Mouse (Mus musculus) cerebellum, adult 9-10 months (tissue): ENCODE results near the gene Arhgef15.
"Not testable (repeated sequence)": the region's sequence is repeated elsewhere in the genome, so short reads cannot be mapped to it uniquely, and the experiment has no call there.

Source experiments
- DNase-seq: peaks from one replicate; pipeline ENCODE4 v3.0.0; 2022

Gene Arhgef15

DNA sequence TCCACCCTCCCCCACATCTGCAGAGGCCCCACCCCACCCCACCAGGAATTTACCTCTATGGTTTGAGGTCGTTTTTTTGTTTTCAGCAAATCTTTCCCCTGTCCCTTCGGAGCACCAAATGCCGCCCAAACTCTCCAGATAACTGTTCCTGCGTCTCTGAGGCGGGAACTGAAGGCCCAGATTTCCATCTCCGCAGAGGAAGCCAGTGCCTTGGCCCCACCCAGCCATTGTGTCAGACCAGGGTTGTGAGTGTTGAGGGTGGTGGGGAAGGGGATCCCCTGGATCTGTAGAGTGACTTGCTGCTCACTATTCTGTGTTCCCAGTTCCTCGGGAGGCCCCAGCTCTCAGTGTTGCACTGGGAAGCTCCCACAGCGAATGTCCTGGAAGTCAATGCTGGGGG is at the start of gene Arhgef15:
Gene Arhgef15 (minus strand): TSS at position 173 of the 400 bp plus-strand sequence.
- DNase-seq, result no peak

DNA sequence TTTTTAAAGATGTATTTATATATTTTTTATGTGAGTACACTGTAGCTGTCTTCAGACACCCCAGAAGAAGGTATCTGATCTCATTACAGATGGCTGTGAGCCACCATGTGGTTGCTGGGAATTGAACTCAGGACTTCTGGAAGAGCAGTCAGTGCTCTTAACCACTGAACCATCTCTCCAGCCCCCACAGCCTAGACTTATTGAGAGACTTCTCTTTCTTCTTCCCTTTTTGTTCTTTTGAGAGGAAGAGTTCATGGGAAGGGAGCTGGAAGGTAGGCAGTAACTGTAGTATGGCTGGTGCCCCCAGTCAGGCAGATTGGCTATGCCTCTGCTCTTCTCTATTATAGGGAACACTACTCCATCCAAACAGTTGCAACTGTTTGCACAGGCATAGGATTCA is 49.3 kb upstream of the Arhgef15 start:
- not testable (repeated sequence) for DNase-seq

DNA sequence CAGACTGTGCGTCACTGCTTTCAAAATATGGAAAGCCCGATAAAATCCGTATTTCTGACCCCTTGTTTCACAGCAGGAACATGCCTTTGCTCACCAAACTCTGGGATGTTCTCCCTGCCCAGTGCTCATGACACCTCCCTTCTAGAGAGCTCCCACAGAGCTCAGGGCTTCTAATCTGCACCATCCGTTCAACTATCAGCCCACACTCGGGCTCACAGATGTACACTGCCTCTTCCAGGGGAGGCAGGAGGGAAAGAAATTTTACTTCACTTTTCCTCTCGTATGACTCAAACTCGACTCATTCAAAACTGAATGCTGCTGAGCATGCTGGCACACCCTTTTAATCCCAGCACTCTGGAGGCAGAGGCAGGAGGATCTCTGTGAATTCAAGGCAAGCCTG is 47.9 kb upstream of the Arhgef15 start:
- DNase-seq, result no peak

DNA sequence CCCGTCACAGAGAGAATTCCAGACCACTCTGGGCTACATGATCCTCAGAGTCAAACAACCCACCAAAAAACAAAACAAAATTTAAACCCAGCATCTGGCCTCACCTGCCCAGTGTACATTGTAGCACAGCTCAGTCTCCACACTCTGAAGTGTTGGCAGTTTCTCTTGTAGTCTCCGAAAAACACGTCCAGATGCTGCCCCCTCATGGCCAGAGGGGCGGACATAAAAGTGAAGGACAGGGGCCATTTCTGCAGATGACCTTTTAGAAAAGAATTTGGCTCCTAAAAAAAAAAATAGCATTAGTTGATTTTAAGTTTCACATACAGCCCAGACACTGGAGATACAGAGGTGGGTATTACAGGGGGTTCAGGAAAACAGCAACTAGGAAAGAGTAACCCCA is 46.3 kb upstream of the Arhgef15 start:
- no peak for DNase-seq

DNA sequence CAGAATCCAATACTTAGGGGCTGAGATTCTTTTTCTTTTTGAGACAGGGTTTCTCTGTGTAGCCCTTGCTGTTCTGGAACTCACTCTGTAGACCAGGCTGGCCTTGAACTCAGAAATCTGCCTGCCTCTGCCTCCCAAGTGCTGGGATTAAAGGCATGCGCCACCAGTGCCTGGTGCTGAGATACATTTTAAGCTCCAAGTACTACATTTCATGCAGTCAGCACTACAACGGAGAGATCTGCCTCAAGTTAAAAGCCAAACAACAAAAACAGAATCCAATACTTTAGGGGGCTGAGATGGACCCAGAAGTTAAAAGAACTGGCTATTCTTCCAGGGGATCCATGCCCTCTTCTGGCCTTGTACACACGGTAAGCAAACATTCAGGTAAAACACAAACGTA is 45.5 kb upstream of the Arhgef15 start:
- DNase-seq, result not testable (repeated sequence)

DNA sequence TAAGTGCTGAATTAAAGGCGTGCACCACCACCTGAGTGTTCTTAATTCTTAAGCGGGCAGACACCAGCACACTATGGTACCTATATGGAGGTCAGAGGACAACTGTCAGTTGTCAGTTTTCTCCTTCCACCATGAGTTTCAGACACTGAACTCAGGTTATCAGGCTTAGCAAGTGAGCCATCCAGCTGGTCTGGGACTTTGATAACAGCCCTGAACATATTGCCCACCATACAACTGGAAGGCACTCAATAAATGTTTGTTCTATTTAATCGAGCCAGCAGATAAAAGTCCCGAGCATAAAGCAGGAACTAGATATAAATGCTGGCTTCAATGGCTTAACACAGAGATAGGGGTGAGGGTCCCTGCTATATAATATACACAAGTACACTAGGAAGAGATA is 39.8 kb upstream of the Arhgef15 start:
- no peak for DNase-seq

DNA sequence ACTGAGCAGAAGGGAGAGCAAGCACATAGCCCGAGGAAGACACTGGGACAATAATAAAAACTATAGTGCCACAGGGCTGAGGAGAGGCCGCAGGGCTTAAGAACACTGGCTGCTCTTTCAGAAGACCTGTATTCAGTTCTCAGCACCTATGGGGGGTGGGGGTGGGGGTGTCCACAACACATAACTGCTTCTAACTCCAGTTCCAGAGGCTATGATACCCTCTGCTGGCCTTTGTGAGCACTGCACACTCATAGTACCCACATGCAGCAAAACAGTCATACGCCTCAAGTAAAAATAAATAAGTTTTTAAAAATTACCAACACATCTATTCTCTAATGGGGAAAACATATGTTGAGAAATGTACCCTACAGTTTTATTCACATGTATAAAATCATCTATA is 37.1 kb upstream of the Arhgef15 start:
- no peak for DNase-seq

DNA sequence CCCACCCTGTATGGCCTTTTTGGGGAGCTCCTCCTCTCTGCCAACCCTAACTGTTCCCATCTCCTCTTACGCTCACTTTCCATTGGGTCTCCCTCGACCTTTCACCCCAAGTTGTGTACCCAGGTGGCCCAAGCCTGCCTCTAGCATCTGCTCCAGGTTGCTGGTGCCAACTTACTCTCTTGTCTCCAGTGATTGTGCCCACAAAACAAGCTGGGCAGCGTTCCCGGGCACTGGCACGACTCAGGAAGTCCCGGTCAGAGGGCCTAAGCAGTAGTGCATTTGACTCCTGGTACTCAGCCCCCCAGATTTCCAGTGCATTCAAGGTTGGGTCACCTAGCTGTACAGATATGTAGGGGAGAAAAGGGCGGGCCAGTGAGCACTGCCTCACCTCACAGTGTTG is 35.8 kb upstream of the Arhgef15 start:
- peak; percentile 77 for DNase-seq

DNA sequence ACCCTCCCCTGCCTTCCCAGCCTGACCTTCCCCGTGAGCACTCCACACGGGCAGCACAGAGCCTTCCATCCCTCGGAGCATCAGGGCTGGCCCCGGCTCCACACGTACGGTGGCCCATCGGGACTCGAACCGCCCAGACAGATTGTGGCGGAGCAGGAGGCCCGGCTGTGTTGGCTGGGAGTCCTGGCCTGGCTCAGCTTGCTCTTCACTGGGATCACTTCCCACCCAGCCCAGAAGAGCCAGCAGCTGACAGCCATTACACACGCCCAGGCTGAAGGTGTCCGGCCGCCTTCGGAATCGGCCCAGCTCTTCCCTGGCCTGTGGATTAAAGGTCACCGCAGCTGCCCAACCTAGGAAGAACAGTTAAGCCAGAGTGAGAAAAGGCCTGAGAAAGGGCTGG is 31.1 kb upstream of the Arhgef15 start:
- peak; percentile 78 for DNase-seq

DNA sequence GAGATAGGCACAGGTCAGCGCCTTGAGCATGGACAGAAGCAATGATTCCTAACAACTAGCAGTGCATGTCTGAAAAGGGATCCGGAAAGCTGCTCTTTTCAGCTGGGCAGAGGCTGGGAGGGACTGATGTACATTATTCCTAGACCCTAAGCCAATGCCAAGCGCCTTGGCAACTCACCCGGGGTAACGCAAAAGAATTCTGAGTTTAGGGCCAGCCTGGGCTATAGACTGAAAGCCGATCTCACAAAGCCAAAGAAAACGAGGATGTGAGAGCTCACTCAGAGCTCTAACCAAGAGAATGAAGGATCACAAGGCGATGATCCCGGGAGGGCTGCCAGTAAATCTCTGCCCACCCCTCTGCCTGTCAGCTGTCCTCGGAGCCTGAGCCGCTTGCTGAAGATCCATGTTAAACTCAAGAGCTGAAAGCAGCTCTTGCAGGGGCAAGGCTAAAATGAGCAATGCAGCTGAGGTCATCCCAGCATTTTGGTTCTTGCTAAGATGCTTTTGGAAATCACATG is 30.1 kb upstream of the Arhgef15 start:
- no peak for DNase-seq

DNA sequence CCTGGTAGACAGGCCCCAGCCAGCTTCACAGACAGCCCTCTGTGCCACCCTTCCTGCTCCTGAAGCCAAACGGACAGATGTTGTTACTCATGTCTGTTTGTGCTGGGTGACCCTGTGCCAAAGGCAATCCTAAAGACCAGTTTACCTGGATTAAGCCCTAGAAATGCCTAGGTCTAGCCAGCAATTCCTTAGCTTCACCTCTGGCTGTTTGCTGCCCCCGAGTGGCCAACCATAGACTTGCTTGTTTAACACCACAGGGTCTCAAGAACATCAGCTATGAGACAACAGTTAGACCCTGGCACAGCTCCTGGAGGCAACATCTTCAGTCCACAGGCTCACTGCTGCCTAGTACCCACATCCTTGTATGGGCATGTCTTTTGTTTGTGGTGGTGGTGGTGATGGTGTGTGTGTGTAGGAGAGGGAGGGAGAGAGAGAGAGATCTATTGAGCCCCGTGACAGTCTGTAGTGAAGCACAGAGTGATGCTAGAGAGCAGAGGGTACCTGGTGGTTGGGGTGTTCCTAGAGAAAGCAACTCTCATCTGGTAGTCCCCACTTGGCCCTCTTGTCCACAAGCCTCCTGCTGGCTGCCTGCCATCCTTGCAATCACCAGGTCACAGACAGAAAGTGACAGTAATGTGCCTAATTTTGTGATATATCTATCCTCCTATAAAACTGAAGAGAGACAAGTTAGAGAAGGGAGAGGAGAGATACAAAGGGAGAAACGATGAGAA is 25.5 kb upstream of the Arhgef15 start:
- peak; percentile 76 for DNase-seq

DNA sequence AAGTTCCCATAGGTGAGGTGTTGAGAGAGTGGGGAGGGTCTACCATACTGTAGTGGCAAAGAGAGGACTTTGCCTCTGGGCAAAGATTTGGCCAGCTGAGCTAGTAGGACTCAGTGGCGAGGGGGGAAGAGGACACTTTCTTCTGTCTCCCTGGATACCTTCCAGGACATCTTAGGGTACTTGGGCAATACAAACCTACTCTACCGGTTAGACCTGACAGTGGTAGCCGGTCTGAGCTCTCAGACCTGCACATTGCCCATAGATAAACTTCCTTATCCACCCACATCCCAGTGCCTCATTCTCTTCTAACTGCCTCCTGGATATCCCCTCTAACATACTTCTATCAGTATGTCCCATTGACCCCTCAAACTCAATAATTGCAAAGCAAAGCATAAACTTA is 23.6 kb upstream of the Arhgef15 start:
- DNase-seq, result no peak

DNA sequence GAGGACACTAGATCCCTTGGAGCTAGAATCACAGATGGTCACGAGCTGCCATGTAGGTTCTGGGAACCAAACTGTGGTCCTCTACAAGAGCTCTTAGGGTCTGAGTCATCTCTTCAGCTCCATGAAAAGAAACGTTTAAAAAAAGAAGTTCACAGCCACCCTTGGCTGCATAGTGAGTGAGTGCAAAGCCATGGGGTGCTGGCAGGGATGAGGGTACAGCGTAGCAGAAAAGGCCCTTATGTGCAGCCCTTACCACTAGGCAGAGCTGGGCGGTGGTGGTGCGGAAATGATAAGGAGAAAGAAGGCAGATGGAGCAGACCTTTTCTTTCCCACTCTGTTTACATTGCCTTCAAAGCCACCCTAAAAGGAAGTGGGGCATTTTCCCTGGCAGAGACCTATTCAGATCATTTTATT is 22.0 kb upstream of the Arhgef15 start:
- DNase-seq, result no peak

DNA sequence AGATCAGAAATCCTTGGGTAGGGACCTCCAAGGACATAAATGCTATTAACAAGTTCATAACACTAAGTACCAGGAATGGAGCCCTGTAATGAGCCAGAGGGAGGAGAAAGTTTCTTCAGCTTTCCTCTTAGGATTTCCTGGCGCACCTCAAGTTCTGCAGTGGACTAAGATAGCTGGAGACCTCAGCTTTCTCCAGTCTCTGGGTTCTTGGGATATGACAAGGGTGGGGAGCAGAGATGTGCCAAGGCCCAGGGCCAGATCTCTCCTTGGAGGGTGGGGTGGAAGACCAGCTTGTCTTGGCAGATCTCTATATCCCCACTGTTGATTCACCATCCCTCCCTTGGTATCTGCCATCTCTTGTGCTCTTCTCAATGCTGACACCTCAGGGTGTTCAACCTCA is 18.3 kb upstream of the Arhgef15 start:
- no peak for DNase-seq

DNA sequence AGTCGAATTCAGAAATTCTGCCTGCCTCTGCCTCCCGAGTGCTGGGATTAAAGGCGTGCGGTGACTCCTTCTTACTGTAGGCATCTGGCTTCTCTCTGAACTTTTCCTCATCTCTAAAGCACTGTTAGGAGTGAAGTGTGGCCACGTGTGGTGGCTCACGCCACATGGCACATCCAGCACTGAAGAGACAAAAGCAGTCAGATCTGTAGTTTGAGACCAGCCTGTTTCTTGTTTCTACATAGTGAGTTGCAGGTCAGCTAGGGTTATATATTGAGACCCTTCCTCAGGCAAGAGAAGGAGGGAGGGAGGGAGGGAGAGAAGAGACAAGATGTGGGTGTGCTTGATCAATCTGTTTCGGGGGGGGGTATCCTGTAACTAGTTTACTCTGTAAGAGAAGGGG is 17.8 kb upstream of the Arhgef15 start, which contains the start of gene Rangrf:
Gene Rangrf (minus strand): TSS at position 101 of the 400 bp plus-strand sequence.
- no peak for DNase-seq

DNA sequence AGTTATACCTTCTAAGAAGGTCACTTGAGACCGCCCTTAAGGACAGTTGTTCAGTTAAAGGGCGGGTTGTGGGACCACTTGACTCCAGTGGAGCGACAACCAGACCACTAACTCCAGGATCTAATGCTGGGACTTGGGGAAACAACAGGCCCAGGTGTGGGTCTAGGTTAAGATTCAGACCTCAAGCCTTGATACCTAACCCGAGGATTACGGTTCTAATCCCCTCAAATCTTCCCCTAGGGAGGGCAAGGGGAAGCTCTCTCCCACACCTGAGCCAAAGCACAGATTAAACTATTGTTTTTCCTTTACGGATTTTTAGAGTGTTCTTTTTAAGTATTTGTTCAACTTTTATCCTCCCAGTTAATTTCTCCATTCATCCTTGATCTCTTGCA is 16.8 kb upstream of the Arhgef15 start:
- no peak for DNase-seq

DNA sequence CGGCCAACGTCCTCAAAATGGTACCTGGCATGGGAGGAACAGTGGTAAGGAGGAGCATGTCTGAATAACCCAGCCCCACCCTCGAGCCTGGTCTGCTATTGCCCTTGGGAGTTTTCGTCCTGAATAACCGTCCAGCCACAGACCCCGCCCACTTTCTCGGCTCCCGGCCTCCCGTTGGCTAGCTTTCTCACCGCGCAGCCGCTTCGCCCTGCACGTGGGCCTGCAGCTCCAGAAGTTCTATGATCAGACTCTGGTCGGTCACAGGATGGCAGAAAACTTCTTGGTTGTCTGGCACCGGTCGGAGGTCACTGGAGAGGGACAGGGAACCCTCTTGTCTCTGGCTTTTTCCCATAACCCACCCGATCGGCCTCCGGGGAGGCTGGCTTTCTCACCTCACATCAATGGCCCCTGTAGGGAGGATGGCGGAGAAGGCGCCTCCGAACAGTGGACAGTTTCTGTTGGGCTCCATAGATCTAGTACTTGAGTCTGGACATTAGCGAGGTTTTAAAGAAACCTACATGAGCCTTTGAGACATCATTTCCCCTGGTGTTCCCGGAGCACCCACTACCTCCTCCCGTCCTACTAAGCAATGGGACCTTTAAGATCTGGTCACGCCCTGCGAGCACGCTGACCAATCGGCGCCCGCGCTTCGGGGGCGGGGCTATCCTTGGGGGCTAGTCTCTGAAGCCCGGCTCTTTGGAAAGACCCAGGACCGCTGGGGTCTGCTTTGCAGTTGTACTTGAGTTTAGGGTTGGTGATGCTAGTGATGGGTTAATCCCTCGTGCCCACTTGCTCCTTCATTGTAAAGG is 16.2 kb upstream of the Arhgef15 start:
- DNase-seq, result peak; percentile 88

DNA sequence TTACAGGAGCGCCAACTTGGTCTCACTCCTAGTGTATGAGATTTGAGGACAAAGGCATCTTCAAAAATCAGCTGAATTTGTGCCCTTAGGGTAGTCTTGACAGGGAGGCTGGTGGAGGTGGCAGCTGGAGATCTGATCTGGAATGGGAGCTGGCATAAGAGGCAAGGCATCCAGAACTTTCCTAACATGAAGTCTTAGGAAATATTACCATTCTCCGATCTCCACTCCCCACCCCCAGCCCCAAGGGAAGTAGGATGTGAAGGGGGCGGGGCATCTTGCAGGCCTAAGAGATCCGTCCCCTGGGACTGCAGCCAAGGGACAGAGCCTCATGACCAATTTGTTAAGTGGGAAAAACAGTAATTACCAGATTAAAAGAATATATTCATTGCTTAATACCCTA is 13.0 kb upstream of the Arhgef15 start:
- no peak for DNase-seq

DNA sequence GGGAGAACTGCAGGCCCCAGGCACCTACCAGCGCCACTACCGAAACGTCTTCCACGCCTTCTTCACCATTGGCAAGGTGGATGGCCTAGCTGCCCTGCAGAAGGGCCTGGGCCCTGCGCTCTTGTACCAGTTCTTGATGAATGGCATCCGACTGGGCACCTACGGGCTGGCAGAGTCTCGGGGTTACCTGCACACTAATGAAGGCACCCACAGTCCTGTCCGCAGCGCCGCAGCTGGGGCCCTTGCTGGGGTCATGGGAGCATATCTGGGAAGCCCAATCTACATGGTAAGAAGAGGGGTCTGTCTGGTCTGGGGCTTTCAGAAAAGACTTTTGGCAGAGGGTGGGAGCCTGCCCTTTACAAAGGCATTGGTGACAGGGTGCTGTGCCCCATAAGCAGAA is 11.5 kb upstream of the Arhgef15 start:
- no peak for DNase-seq

DNA sequence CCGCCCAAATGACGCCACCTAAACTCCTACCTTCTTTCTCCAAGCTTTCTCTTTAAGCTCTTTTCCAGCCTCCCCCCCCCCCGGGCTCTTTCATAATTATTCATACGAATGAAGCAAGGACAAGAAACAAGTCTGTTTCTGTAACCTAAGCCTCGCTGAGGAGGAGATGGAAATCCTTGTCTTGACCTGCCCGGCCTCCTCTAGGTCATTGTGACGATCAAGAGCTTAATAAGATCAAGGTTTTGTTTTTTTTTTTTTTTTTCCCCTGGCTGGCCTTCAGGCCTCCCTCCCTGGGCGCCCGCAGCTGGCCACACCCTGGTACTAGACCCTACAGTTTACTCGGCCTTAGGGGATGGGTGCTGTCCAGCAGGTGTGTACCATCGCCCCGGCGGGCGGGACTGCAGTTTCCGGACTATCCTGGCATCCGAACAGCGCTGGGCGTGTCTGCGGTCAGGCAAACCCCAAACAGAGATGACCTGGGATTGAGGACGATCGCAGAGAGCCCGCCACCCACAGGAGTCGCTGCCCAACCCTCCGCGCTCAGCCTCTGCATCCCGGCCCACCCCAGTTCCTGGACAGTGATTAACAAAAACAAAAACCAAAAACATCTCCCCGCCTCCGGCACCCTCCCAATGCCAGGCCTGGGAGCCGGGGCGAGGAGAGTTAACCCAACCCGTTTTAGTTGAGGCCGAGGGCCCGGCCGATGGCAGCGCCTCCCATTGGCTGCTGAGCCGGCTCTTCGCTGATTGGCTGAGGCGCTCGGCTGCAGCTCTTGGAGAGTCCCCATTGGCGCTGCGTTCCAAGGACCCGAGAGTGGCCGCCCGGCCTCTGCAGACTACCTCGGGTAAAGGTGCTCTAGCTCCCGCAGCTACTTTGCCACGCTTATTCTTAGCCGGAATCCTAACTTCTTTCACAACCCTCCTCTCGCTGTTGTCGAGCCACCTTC is 10.3 kb upstream of the Arhgef15 start, which contains the start of gene Slc25a35:
Gene Slc25a35 (plus strand): TSS at position 795 of the 946 bp plus-strand sequence.
- DNase-seq, result peak; percentile 92

DNA sequence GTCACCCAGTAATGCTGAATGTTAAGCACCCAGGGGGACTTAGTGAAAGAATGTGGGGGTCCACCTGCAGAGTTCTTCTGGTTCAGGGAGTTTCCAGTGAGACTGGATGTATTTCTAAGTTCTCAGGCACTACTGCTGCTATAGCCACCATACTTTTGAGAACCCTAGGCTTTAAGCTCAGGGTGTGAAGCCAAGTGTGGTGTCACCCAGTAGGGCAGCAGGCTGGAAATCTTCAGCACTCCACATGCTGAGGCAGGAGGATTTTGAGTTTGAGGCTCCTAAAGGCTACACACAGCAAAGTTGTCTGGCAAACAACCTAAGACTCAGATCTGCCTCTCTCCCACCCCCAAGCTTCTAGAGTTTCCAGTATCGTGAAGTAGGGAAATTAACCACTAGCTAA is 9.3 kb upstream of the Arhgef15 start:
- DNase-seq, result no peak

DNA sequence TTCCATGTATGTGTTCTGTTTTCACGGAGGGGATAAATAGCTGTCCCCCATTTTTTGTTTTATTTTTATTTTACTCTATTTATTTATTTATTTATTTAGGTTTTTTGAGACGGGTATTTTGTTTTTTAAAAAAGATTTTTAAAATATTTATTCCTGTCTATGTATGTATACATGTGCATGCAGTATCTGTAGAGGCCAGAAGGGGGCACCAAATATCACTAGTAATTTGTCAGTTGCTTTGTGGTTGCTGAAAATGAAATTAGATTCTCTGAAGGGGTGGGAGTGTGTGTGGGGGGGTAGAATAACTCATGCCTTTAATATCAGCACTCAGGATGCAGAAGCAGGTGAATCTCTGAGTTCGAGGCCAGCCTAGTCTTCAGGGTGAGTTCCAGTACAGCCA is 8.6 kb upstream of the Arhgef15 start:
- DNase-seq, result peak; percentile 82

DNA sequence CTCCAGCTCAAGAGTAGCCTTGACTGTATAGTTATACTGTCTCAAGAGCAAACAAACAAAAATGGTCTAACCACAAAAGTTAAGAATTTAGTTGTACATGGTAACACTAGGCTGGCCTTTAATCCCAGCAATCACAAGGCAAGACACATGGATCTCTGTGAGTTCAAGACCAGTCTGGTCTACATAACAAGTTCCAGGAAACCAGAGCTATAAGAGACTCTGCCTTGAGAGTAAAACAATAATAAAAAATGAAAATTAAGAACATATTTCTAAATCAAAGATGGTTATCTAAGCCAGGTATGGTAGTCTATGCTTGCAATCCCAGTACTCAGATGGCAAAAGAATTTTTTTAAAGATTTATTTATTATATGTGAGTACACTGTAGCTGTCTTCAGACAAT is 7.8 kb upstream of the Arhgef15 start:
- no peak for DNase-seq
